Mouse (Mus musculus) E14TG2a.4 (cell line): ENCODE data around the gene Gstm4.

Source experiments
- CTCF ChIP-seq: conservative IDR thresholded peaks from 2 replicates; pipeline ENCODE4 v1.5.1; 2014; ENCODE audit warnings: low read length
- NANOG ChIP-seq: IDR thresholded peaks from 2 replicates; pipeline ENCODE4 v1.6.1; 2014; ENCODE audit warnings: borderline replicate concordance, low read length, mixed read lengths
- POU5F1 ChIP-seq: IDR thresholded peaks from 2 replicates; pipeline ENCODE4 v1.6.1; 2014; ENCODE audit warnings: low read length, borderline replicate concordance

- TF ChIP-seq CTCF (no peak), NANOG (no peak), POU5F1 (no peak)
These were observed 29.7 kb downstream of the Gstm4 start for GRCm38 (mm10) chr3:108014974-108015346.
